Mouse (Mus musculus) cerebellum, postnatal 10 days (tissue): ENCODE measurements around the gene Cadm1.
A peak's percentile ranks its signal among the peaks of the same experiment; 100 is the strongest.

Experiments used
- DNase-seq, 2 experiments: peaks; one replicate each; pipeline ENCODE4 v3.0.0; 2021; ENCODE audit warnings: mixed read lengths in 2 of 2

Cadm1 gene

GRCm38 (mm10) chr9:47803531-47804105 is 273.6 kb downstream of the Cadm1 start:
- DNase-seq = no peak

- no peak for DNase-seq
Observed at GRCm38 (mm10) chr9:47805658-47806057, 275.7 kb downstream of the Cadm1 start.

- peak in 1 of 2 experiments; percentile 26 for DNase-seq
Observed at GRCm38 (mm10) chr9:47825668-47826067, 295.7 kb downstream of the Cadm1 start.

- peak; percentile 27 to 46 for DNase-seq
Observed at GRCm38 (mm10) chr9:47828762-47829161, 298.8 kb downstream of the Cadm1 start.

- no peak for DNase-seq
Observed at GRCm38 (mm10) chr9:47829204-47829603, 299.2 kb downstream of the Cadm1 start.

- DNase-seq = peak in 1 of 2 experiments; percentile 18
Observed at GRCm38 (mm10) chr9:47829846-47830245, 299.9 kb downstream of the Cadm1 start.

- no peak for DNase-seq
Observed at GRCm38 (mm10) chr9:47831412-47831811, 301.4 kb downstream of the Cadm1 start.

- DNase-seq = no peak
Observed at GRCm38 (mm10) chr9:47838170-47838569, 308.2 kb downstream of the Cadm1 start.

GRCm38 (mm10) chr9:47838890-47839691 is 309.1 kb downstream of the Cadm1 start:
- DNase-seq = peak in 1 of 2 experiments; percentile 54

- peak in 1 of 2 experiments; percentile 32 for DNase-seq
Observed at GRCm38 (mm10) chr9:47839692-47840025, 309.7 kb downstream of the Cadm1 start.

GRCm38 (mm10) chr9:47843328-47843727 is 313.4 kb downstream of the Cadm1 start:
- DNase-seq = peak; percentile 62 to 68

- no peak for DNase-seq
Observed at GRCm38 (mm10) chr9:47846275-47846674, 316.3 kb downstream of the Cadm1 start.

- DNase-seq = no peak
Observed at GRCm38 (mm10) chr9:47846926-47847325, 317.0 kb downstream of the Cadm1 start.

GRCm38 (mm10) chr9:47847797-47848196 is 317.8 kb downstream of the Cadm1 start:
- no peak for DNase-seq

GRCm38 (mm10) chr9:47848745-47849144 is 318.8 kb downstream of the Cadm1 start:
- DNase-seq = no peak

GRCm38 (mm10) chr9:47856311-47856710 is 326.3 kb downstream of the Cadm1 start:
- peak; percentile 58 to 77 for DNase-seq

GRCm38 (mm10) chr9:47857235-47857634 is 327.3 kb downstream of the Cadm1 start:
- no peak for DNase-seq

GRCm38 (mm10) chr9:47858134-47858533 is 328.2 kb downstream of the Cadm1 start:
- DNase-seq = no peak

- DNase-seq = no peak
Observed at GRCm38 (mm10) chr9:47858778-47859395, 328.9 kb downstream of the Cadm1 start.

GRCm38 (mm10) chr9:47860994-47861393 is 331.0 kb downstream of the Cadm1 start:
- DNase-seq = no peak

GRCm38 (mm10) chr9:47861783-47862182 is 331.8 kb downstream of the Cadm1 start:
- no peak for DNase-seq

- DNase-seq = no peak
Observed at GRCm38 (mm10) chr9:47866001-47866400, 336.0 kb downstream of the Cadm1 start.

- DNase-seq = no peak
Observed at GRCm38 (mm10) chr9:47867474-47867873, 337.5 kb downstream of the Cadm1 start.

GRCm38 (mm10) chr9:47869661-47870060 is 339.7 kb downstream of the Cadm1 start:
- no peak for DNase-seq
